Mouse (Mus musculus) liver (tissue): ENCODE results near the gene Farsa.
A peak's percentile ranks its signal among the peaks of the same experiment; 100 is the strongest.

Experiments used
- DNase-seq: peaks from one replicate; pipeline ENCODE4 v3.0.0-alpha.2; 2020; ENCODE audit warnings: mixed read lengths

Gene Farsa

GRCm38 (mm10) chr8:84912391-84912790, 55.6 kb downstream of the Farsa start:
- DNase-seq: no peak

- DNase-seq: peak; percentile 91
Observed at GRCm38 (mm10) chr8:84912895-84913501, 56.2 kb downstream of the Farsa start.

GRCm38 (mm10) chr8:84913502-84913900, 56.7 kb downstream of the Farsa start:
- no peak for DNase-seq

- peak; percentile 80 for DNase-seq
Observed at GRCm38 (mm10) chr8:84913960-84914359, 57.2 kb downstream of the Farsa start.

- no peak for DNase-seq
Observed at GRCm38 (mm10) chr8:84915269-84915668, 58.5 kb downstream of the Farsa start.

- no peak for DNase-seq
Observed at GRCm38 (mm10) chr8:84917781-84918180, 61.0 kb downstream of the Farsa start.

- DNase-seq: no peak
Observed at GRCm38 (mm10) chr8:84918646-84919045, 61.9 kb downstream of the Farsa start.
